Mouse (Mus musculus) bone marrow macrophage, adult 2 months (primary cell): Measurements from ENCODE around the gene Slx4ip.

Experiments used
- CTCF ChIP-seq: IDR thresholded peaks from 2 replicates; pipeline ENCODE4 v1.5.1; 2012; ENCODE audit warnings: low read depth, mild to moderate bottlenecking, low read length, moderate library complexity
- POLR2A ChIP-seq: IDR thresholded peaks from 2 replicates; pipeline ENCODE4 v1.6.1; 2012; ENCODE audit warnings: mild to moderate bottlenecking, low read depth, low read length, borderline replicate concordance

- TF ChIP-seq CTCF, result no peak
- TF ChIP-seq POLR2A, result no peak
These were observed 206.0 kb downstream of the Slx4ip start for GRCm38 (mm10) chr2:137096981-137097460.
